Mouse (Mus musculus) embryonic facial prominence, embryonic 10.5 days (tissue): ENCODE data around the gene Itga7. TPM values are rescaled to one million over a fixed set of nuclear protein-coding genes. Genes with fewer than 3 reads are reported as not detected.

Source experiments
- DNase-seq: peaks from one replicate; pipeline ENCODE4 v3.0.0-alpha.2; 2017; ENCODE audit warnings: low spot score
- H3K27ac ChIP-seq: fragments of 300-500 bp; sonication (generic); replicated peaks from 2 replicates; pipeline ENCODE4 v1.5.1; 2016; ENCODE audit warnings: mild to moderate bottlenecking
- H3K27me3 ChIP-seq: fragments of 300-500 bp; sonication (generic); replicated peaks from 2 replicates; pipeline ENCODE4 v1.6.1; 2016; ENCODE audit warnings: low read depth, mild to moderate bottlenecking; ENCODE audit not compliant: poor library complexity, severe bottlenecking
- H3K36me3 ChIP-seq: fragments of 300-500 bp; sonication (generic); replicated peaks from 2 replicates; pipeline ENCODE4 v1.6.1; 2016; ENCODE audit warnings: mild to moderate bottlenecking, moderate library complexity
- H3K4me1 ChIP-seq: fragments of 300-500 bp; sonication (generic); 2 replicates; pipeline ENCODE4 v1.6.1; 2016
- H3K4me3 ChIP-seq: fragments of 300-500 bp; sonication (generic); 2 replicates; pipeline ENCODE4 v1.5.1; 2016; ENCODE audit warnings: mild to moderate bottlenecking, moderate library complexity
- H3K9me3 ChIP-seq: fragments of 300-500 bp; sonication (generic); 2 replicates; pipeline ENCODE4 v1.6.1; 2016; ENCODE audit warnings: mild to moderate bottlenecking
- WGBS: fragments of 180-500 bp; shearing (Covaris S2); methylation state at CpG from one replicate; pipeline ENCODE4 v1.1.7; 2016; 5-methylcytosine and 5-hydroxymethylcytosine counted together
- polyA plus RNA-seq: library from polyadenylated mRNA; unstranded; fragments of >200 nt; fragmentation: Nextera tagmentation; extraction: Ambion mirVana; gene quantifications from 2 replicates; pipeline ENCODE4 v1.2.1, GENCODE M21; 2016

Itga7 gene
- polyA plus RNA-seq, 1 experiment from 2014 or later, result 2.7 TPM

- H3K27ac ChIP-seq, result no peak within 1 kb of the TSS
- DNase-seq, result no peak
- H3K4me1 ChIP-seq, result peaks cover 21% of the 10 kb centered on the region
- WGBS, result 86% methylated on average over 3 of the region's 3 CpGs
- no peaks in the 10 kb centered on the region for H3K36me3 ChIP-seq
- H3K4me3 ChIP-seq, result no peak within 1 kb of the TSS
- no peaks in the 10 kb centered on the region for H3K9me3 ChIP-seq
- H3K27me3 ChIP-seq, result peaks cover 23% of the 10 kb centered on the region
These were observed 32.9 kb upstream of the Itga7 start, which contains the start of gene Cd63 for GRCm38 (mm10) chr10:128900698-128901097. Gene Cd63 (plus strand): TSS chr10:128900989.

- H3K4me1 ChIP-seq, result peaks cover 14% of the 10 kb centered on the region
- WGBS, result 76% methylated on average over 1 of the region's 1 CpGs
These were observed 32.2 kb upstream of the Itga7 start for GRCm38 (mm10) chr10:128901409-128901808.

DNA sequence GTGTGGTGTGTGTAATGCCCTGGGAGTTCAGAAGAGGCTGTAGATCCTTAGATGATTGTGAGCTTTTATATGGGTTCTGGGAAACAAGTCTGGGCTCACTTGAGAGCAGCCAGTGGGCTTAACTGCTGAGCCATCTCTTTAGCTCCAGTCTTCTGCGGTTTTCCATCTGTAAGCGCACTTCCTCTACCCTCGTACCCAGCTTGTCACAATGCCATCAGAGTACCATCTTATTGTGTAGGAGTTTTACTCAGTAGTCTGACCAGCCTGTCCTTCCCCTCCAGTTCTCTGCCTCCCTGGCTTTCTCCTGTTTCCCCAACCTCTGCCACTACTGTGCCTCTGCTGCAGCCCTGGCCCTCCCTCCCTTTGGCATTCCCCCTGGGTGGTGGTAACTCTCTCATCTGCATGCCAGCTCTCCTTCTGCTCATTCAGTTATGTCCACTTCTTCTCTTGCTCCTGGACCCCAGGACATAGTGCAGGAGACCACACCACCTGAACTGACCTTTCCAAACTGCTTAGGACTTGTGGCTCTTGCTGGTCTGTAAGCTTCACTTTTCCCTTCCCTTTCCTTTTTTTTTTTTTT, 31.1 kb upstream of the Itga7 start:
- H3K9me3 ChIP-seq, result no peaks in the 10 kb centered on the region
- 81% methylated on average over 3 of the region's 3 CpGs for WGBS
- DNase-seq, result no peak
- H3K4me1 ChIP-seq, result peaks cover 3% of the 10 kb centered on the region
- H3K4me3 ChIP-seq, result no peak overlapping the region
- no peaks in the 10 kb centered on the region for H3K36me3 ChIP-seq
- H3K27me3 ChIP-seq, result peaks cover 7% of the 10 kb centered on the region
- H3K27ac ChIP-seq, result no peak overlapping the region

More at GRCm38 (mm10) chr10:128901409-128901808, 32.2 kb upstream of the Itga7 start:
- H3K4me3 ChIP-seq, result no peak overlapping the region
- peaks cover 16% of the 10 kb centered on the region for H3K27me3 ChIP-seq
- DNase-seq, result no peak
- H3K27ac ChIP-seq, result no peak overlapping the region
- H3K9me3 ChIP-seq, result no peaks in the 10 kb centered on the region
- no peaks in the 10 kb centered on the region for H3K36me3 ChIP-seq

- DNase-seq, result no peak
- Histone ChIP-seq H3K9me3 (no peaks in the 10 kb centered on the region), H3K27ac (no peak overlapping the region), H3K36me3 (no peaks in the 10 kb centered on the region), H3K27me3 (peaks cover 16% of the 10 kb centered on the region), H3K4me3 (no peak overlapping the region), H3K4me1 (peaks cover 10% of the 10 kb centered on the region)
- WGBS, result 83% methylated on average over 5 of the region's 5 CpGs
These were observed 28.8 kb upstream of the Itga7 start for GRCm38 (mm10) chr10:128904812-128905211.

DNA sequence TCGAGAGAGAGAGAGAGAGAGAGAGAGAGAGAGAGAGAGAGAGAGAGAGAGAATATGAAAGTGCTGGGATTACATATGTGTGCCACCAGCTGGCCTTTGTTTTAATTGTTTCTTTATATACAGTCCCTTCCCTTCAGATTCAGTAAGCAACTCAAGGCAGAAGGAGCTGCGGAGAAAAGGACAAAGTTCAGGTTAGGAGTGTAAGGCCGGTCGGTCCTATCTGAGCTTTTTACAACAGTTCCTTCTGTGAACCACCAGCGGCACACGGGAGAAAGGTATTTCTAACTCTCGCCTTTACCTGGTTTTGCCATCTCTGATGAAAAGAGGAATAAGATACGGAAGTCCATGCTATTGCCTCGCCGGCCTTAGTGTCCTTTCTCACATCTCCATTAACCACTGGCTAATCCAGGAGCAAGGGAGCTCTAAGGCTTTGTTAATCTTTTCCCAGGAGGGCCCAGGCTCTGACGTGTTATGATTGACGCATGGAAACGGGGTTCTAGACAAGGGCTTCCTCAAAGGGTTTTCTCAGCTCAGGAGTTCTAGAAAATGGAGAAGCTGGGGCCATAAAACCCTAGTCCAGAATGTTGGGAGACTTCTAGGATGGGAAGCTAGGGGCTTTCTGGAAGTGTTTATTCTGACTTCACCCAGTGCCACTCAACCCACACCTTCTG, 24.7 kb upstream of the Itga7 start:
- DNase-seq, result no peak
- peak overlapping the region; percentile 95 for H3K27ac ChIP-seq
- H3K4me1 ChIP-seq, result peaks cover 47% of the 10 kb centered on the region
- 59% methylated on average over 13 of the region's 13 CpGs for WGBS
- H3K36me3 ChIP-seq, result peaks cover 24% of the 10 kb centered on the region
- peaks cover 16% of the 10 kb centered on the region for H3K27me3 ChIP-seq
- H3K9me3 ChIP-seq, result no peaks in the 10 kb centered on the region
- peak overlapping the region; percentile 88 for H3K4me3 ChIP-seq

- Histone ChIP-seq H3K27ac (peak overlapping the region; percentile 95), H3K9me3 (no peaks in the 10 kb centered on the region), H3K4me1 (peaks cover 47% of the 10 kb centered on the region), H3K27me3 (peaks cover 16% of the 10 kb centered on the region), H3K4me3 (peak overlapping the region; percentile 88), H3K36me3 (peaks cover 30% of the 10 kb centered on the region)
- peak; percentile 94 for DNase-seq
- under 1% methylated on average over 41 of the region's 41 CpGs for WGBS
These were observed 24.0 kb upstream of the Itga7 start for GRCm38 (mm10) chr10:128909567-128910028.

- Histone ChIP-seq H3K4me3 (peak overlapping the region; percentile 88), H3K27me3 (peaks cover 16% of the 10 kb centered on the region), H3K27ac (peak overlapping the region; percentile 95), H3K9me3 (no peaks in the 10 kb centered on the region), H3K36me3 (peaks cover 37% of the 10 kb centered on the region), H3K4me1 (peaks cover 47% of the 10 kb centered on the region)
- 2% methylated on average over 66 of the region's 66 CpGs for WGBS
- peak; percentile 69 for DNase-seq
These were observed 23.4 kb upstream of the Itga7 start for GRCm38 (mm10) chr10:128910066-128910841.

GRCm38 (mm10) chr10:128911430-128911829, 22.2 kb upstream of the Itga7 start:
- H3K9me3 ChIP-seq, result no peaks in the 10 kb centered on the region
- no peak overlapping the region for H3K27ac ChIP-seq
- peaks cover 49% of the 10 kb centered on the region for H3K36me3 ChIP-seq
- H3K4me1 ChIP-seq, result peaks cover 47% of the 10 kb centered on the region
- peaks cover 16% of the 10 kb centered on the region for H3K27me3 ChIP-seq
- DNase-seq, result no peak
- peak overlapping the region; percentile 88 for H3K4me3 ChIP-seq
- WGBS, result 91% methylated on average over 6 of the region's 6 CpGs

GRCm38 (mm10) chr10:128912268-128912667, 21.4 kb upstream of the Itga7 start:
- 83% methylated on average over 4 of the region's 4 CpGs for WGBS
- Histone ChIP-seq H3K36me3 (peaks cover 57% of the 10 kb centered on the region), H3K4me3 (peak overlapping the region; percentile 3; the same call in 1 of the 2 replicates), H3K27me3 (peaks cover 16% of the 10 kb centered on the region), H3K27ac (no peak overlapping the region), H3K9me3 (no peaks in the 10 kb centered on the region), H3K4me1 (peaks cover 47% of the 10 kb centered on the region)
- DNase-seq, result no peak

GRCm38 (mm10) chr10:128912791-128913190, 20.8 kb upstream of the Itga7 start:
- 81% methylated on average over 4 of the region's 4 CpGs for WGBS
- Histone ChIP-seq H3K27me3 (peaks cover 12% of the 10 kb centered on the region), H3K4me1 (peaks cover 47% of the 10 kb centered on the region), H3K27ac (peak overlapping the region; percentile 69; the same call in 1 of the 2 replicates), H3K36me3 (peaks cover 62% of the 10 kb centered on the region), H3K4me3 (no peak overlapping the region), H3K9me3 (no peaks in the 10 kb centered on the region)
- no peak for DNase-seq

GRCm38 (mm10) chr10:128913219-128913618, 20.4 kb upstream of the Itga7 start:
- H3K27ac ChIP-seq, result peak overlapping the region; percentile 69; the same call in 1 of the 2 replicates
- H3K4me3 ChIP-seq, result no peak overlapping the region
- peak; percentile 91 for DNase-seq
- H3K9me3 ChIP-seq, result no peaks in the 10 kb centered on the region
- H3K36me3 ChIP-seq, result peaks cover 67% of the 10 kb centered on the region
- WGBS, result 10% methylated on average over 5 of the region's 5 CpGs
- H3K4me1 ChIP-seq, result peaks cover 47% of the 10 kb centered on the region
- H3K27me3 ChIP-seq, result peaks cover 9% of the 10 kb centered on the region; the same call in 1 of the 2 replicates

GRCm38 (mm10) chr10:128913696-128914095, 19.9 kb upstream of the Itga7 start:
- H3K27ac ChIP-seq, result no peak overlapping the region
- H3K9me3 ChIP-seq, result no peaks in the 10 kb centered on the region
- WGBS, result 87% methylated on average over 12 of the region's 12 CpGs
- peaks cover 4% of the 10 kb centered on the region; the same call in 1 of the 2 replicates for H3K27me3 ChIP-seq
- H3K4me3 ChIP-seq, result no peak overlapping the region
- no peak for DNase-seq
- peaks cover 47% of the 10 kb centered on the region for H3K4me1 ChIP-seq
- peaks cover 71% of the 10 kb centered on the region for H3K36me3 ChIP-seq
